Mouse (Mus musculus) liver, embryonic 11.5 days (tissue): ENCODE data around the gene Rgmb. TPM values are rescaled to one million over a fixed set of nuclear protein-coding genes. Genes with fewer than 3 reads are reported as not detected.

Source experiments
- ATAC-seq: fragments of 200-750 bp; cut with Nextera tagmentation; replicated peaks from 2 replicates; pipeline ENCODE4 v1.8.0; 2017; ENCODE audit warnings: moderate number of reproducible peaks, mild to moderate bottlenecking, moderate TSS enrichment, moderate library complexity; ENCODE audit not compliant: low FRiP score
- DNase-seq: peaks from one replicate; pipeline ENCODE4 v3.0.0-alpha.2; 2017; ENCODE audit warnings: low spot score
- H3K27ac ChIP-seq: fragments of 300-500 bp; sonication (generic); 2 replicates; pipeline ENCODE4 v1.5.1; 2014; ENCODE audit warnings: mild to moderate bottlenecking, low read depth, low read length, control low read depth
- H3K27me3 ChIP-seq: fragments of 300-500 bp; sonication (generic); replicated peaks from 2 replicates; pipeline ENCODE4 v1.6.1; 2014; ENCODE audit warnings: low read length, mixed read lengths; ENCODE audit not compliant: control insufficient read depth, insufficient read depth
- H3K36me3 ChIP-seq: fragments of 300-500 bp; sonication (generic); 2 replicates; pipeline ENCODE4 v1.6.1; 2014; ENCODE audit warnings: mild to moderate bottlenecking, low read length, moderate library complexity, mixed read lengths; ENCODE audit not compliant: control insufficient read depth, insufficient read depth
- H3K4me1 ChIP-seq: fragments of 300-500 bp; sonication (generic); replicated peaks from 2 replicates; pipeline ENCODE4 v1.6.1; 2014; ENCODE audit warnings: low read length, mixed read lengths; ENCODE audit not compliant: control insufficient read depth, insufficient read depth
- H3K4me2 ChIP-seq: fragments of 300-500 bp; sonication (generic); 2 replicates; pipeline ENCODE4 v1.6.1; 2014; ENCODE audit warnings: mild to moderate bottlenecking, control low read depth, moderate library complexity
- H3K4me3 ChIP-seq: fragments of 300-500 bp; sonication (generic); 2 replicates; pipeline ENCODE4 v1.5.1; 2014; ENCODE audit warnings: low read depth, low read length, control low read depth
- H3K9ac ChIP-seq: fragments of 300-500 bp; sonication (generic); 2 replicates; pipeline ENCODE4 v1.6.1; 2014; ENCODE audit warnings: low read depth, low read length, control low read depth
- H3K9me3 ChIP-seq: fragments of 300-500 bp; sonication (generic); 2 replicates; pipeline ENCODE4 v1.6.1; 2016; ENCODE audit warnings: low read length, inconsistent platforms, mixed read lengths; ENCODE audit not compliant: control insufficient read depth
- WGBS: fragments of 180-500 bp; shearing (Covaris S2); extraction: QIAGEN DNeasy Blood & Tissue Kit; methylation state at CpG from one replicate; pipeline ENCODE4 v1.1.7; 2014; 5-methylcytosine and 5-hydroxymethylcytosine counted together
- polyA plus RNA-seq: library from polyadenylated mRNA; unstranded; fragments of >200 nt; fragmentation: Nextera tagmentation; extraction: Ambion mirVana; gene quantifications from 2 replicates; pipeline ENCODE4 v1.2.1, GENCODE M21; 2014

The Rgmb gene
- polyA plus RNA-seq, 1 experiment from 2014 or later: 3.6 TPM

- Histone ChIP-seq H3K4me3 (no peak overlapping the region), H3K9ac (no peak overlapping the region), H3K4me1 (no peaks in the 10 kb centered on the region), H3K27me3 (no peaks in the 10 kb centered on the region), H3K9me3 (no peaks in the 10 kb centered on the region), H3K27ac (no peak overlapping the region), H3K36me3 (peaks cover 2% of the 10 kb centered on the region; the same call in 1 of the 2 replicates), H3K4me2 (no peak overlapping the region)
- ATAC-seq (no peak), DNase-seq (no peak)
- WGBS: 89% methylated on average over 2 of the region's 2 CpGs
These were observed 13.2 kb downstream of the Rgmb start for GRCm38 (mm10) chr17:15817634-15818033.

GRCm38 (mm10) chr17:15817096-15817450 lies 13.8 kb downstream of the Rgmb start:
- Histone ChIP-seq H3K9me3 (no peaks in the 10 kb centered on the region), H3K4me3 (no peak overlapping the region), H3K27ac (no peak overlapping the region), H3K4me2 (no peak overlapping the region), H3K9ac (no peak overlapping the region), H3K4me1 (no peaks in the 10 kb centered on the region), H3K27me3 (no peaks in the 10 kb centered on the region), H3K36me3 (peaks cover 2% of the 10 kb centered on the region; the same call in 1 of the 2 replicates)
- 76% methylated on average over 5 of the region's 5 CpGs for WGBS
- ATAC-seq: no peak
- DNase-seq: no peak

- H3K4me1 ChIP-seq: no peaks in the 10 kb centered on the region
- peaks cover 2% of the 10 kb centered on the region; the same call in 1 of the 2 replicates for H3K36me3 ChIP-seq
- H3K9ac ChIP-seq: no peak overlapping the region
- H3K27me3 ChIP-seq: no peaks in the 10 kb centered on the region
- no peak overlapping the region for H3K27ac ChIP-seq
- ATAC-seq (no peak), DNase-seq (no peak)
- no peaks in the 10 kb centered on the region for H3K9me3 ChIP-seq
- H3K4me3 ChIP-seq: no peak overlapping the region
- WGBS: 69% methylated on average over 11 of the region's 11 CpGs
- no peak overlapping the region for H3K4me2 ChIP-seq
These were observed 14.3 kb downstream of the Rgmb start for GRCm38 (mm10) chr17:15816379-15817095.

- no peaks in the 10 kb centered on the region for H3K9me3 ChIP-seq
- no peaks in the 10 kb centered on the region for H3K27me3 ChIP-seq
- no peak overlapping the region for H3K4me3 ChIP-seq
- H3K4me2 ChIP-seq: no peak overlapping the region
- ATAC-seq: no peak
- no peaks in the 10 kb centered on the region for H3K4me1 ChIP-seq
- no peak for DNase-seq
- H3K27ac ChIP-seq: no peak overlapping the region
- H3K9ac ChIP-seq: no peak overlapping the region
- H3K36me3 ChIP-seq: no peaks in the 10 kb centered on the region
- WGBS: 81% methylated on average over 10 of the region's 10 CpGs
These were observed 15.4 kb downstream of the Rgmb start for GRCm38 (mm10) chr17:15815312-15816018.

- ATAC-seq (no peak), DNase-seq (no peak)
- H3K27ac ChIP-seq: no peak overlapping the region
- H3K27me3 ChIP-seq: no peaks in the 10 kb centered on the region
- H3K4me2 ChIP-seq: no peak overlapping the region
- WGBS: 84% methylated on average over 3 of the region's 3 CpGs
- no peaks in the 10 kb centered on the region for H3K9me3 ChIP-seq
- no peak overlapping the region for H3K9ac ChIP-seq
- H3K4me3 ChIP-seq: no peak overlapping the region
- H3K4me1 ChIP-seq: 0 out of 2 replicates have a peak, but pooled peaks cover 2% of the 10 kb centered on the region
- H3K36me3 ChIP-seq: no peaks in the 10 kb centered on the region
These were observed 17.1 kb downstream of the Rgmb start for GRCm38 (mm10) chr17:15813658-15814212.

GRCm38 (mm10) chr17:15812136-15812778 lies 18.6 kb downstream of the Rgmb start:
- DNase-seq: no peak
- WGBS: 82% methylated on average over 13 of the region's 13 CpGs
- H3K9ac ChIP-seq: no peak overlapping the region
- H3K4me2 ChIP-seq: no peak overlapping the region
- H3K27me3 ChIP-seq: no peaks in the 10 kb centered on the region
- no peak overlapping the region for H3K4me3 ChIP-seq
- no peak for ATAC-seq
- no peaks in the 10 kb centered on the region for H3K9me3 ChIP-seq
- H3K4me1 ChIP-seq: 0 out of 2 replicates have a peak, but pooled peaks cover 2% of the 10 kb centered on the region
- H3K36me3 ChIP-seq: no peaks in the 10 kb centered on the region
- no peak overlapping the region for H3K27ac ChIP-seq

GRCm38 (mm10) chr17:15809949-15810348 lies 20.9 kb downstream of the Rgmb start:
- 85% methylated on average over 2 of the region's 2 CpGs for WGBS
- DNase-seq: no peak
- ATAC-seq: no peak
- no peak overlapping the region for H3K4me2 ChIP-seq
- H3K36me3 ChIP-seq: no peaks in the 10 kb centered on the region
- H3K27ac ChIP-seq: no peak overlapping the region
- H3K27me3 ChIP-seq: no peaks in the 10 kb centered on the region
- H3K9me3 ChIP-seq: no peaks in the 10 kb centered on the region
- no peak overlapping the region for H3K4me3 ChIP-seq
- H3K9ac ChIP-seq: no peak overlapping the region
- H3K4me1 ChIP-seq: 0 out of 2 replicates have a peak, but pooled peaks cover 2% of the 10 kb centered on the region

GRCm38 (mm10) chr17:15808468-15809374 lies 22.1 kb downstream of the Rgmb start:
- 32% methylated on average over 10 of the region's 10 CpGs for WGBS
- Histone ChIP-seq H3K9ac (no peak overlapping the region), H3K9me3 (no peaks in the 10 kb centered on the region), H3K36me3 (no peaks in the 10 kb centered on the region), H3K4me1 (0 out of 2 replicates have a peak, but pooled peaks cover 2% of the 10 kb centered on the region), H3K4me2 (no peak overlapping the region), H3K27me3 (no peaks in the 10 kb centered on the region), H3K27ac (0 out of 2 replicates have a peak overlapping the region, but pooled peaks have one; percentile 5), H3K4me3 (no peak overlapping the region)
- DNase-seq: no peak
- no peak for ATAC-seq
